Mouse (Mus musculus) kidney, adult 11 months (tissue): ENCODE results near the gene Gm21425.
"Not testable (repeated sequence)": the region's sequence is repeated elsewhere in the genome, so short reads cannot be mapped to it uniquely, and the experiment has no call there.

ENCODE experiments used
- DNase-seq: peaks from one replicate; pipeline ENCODE4 v3.0.0; 2022

Gm21425 gene

DNA sequence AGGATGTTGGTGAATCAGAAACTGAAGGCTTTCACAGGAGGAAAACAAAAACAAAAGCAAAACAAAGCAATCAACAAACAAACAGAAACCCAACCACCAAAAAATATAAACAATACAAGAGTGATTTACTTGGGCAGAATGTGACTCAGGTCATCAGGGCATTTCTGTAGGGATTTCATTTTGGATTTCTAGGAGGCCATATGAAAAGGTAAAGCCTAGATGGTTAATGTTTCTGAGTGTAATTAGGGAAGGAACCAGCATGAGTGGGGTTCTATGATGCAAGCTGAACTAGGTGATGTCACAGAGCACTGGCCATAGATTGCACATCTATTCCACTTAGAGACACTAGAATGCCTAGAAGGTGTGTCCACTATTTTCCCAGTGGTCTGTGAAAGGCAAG is at the start of gene Gm21425:
Gene Gm21425, plus strand, starts transcription at position 301 of the 400 bp plus-strand sequence.
- DNase-seq, result not testable (repeated sequence)

GRCm38 (mm10) chrY:13133392-13133791 is 28.4 kb upstream of the Gm21425 start, which contains the start of gene Gm21891:
TSS of gene Gm21891 (minus strand) at chrY:13133492.
- DNase-seq, result not testable (repeated sequence)
